Mouse (Mus musculus): ENCODE data around the gene Tmem107.

The Tmem107 gene

GRCm38 (mm10) chr11:69071262-69071661 is 656 bp downstream of the Tmem107 start:
- in situ Hi-C loops (cut with MboI; ENCODE audit: low pct_unique_long_range_greater_than_20kb in 1 of 2, low sequenced_read_pairs in 2 of 2, unreplicated experiment in 1 of 2) = no loop called here

GRCm38 (mm10) chr11:69072234-69072633 is 1.6 kb downstream of the Tmem107 start:
- in situ Hi-C loops (cut with MboI; ENCODE audit: low pct_unique_long_range_greater_than_20kb in 1 of 2, low sequenced_read_pairs in 2 of 2, unreplicated experiment in 1 of 2) = no loop called here

GRCm38 (mm10) chr11:69072666-69073064 is 2.1 kb downstream of the Tmem107 start:
- in situ Hi-C loops (cut with MboI; ENCODE audit: low pct_unique_long_range_greater_than_20kb in 1 of 2, low sequenced_read_pairs in 2 of 2, unreplicated experiment in 1 of 2) = no loop called here

- in situ Hi-C loops (cut with MboI; ENCODE audit: low pct_unique_long_range_greater_than_20kb in 1 of 2, low sequenced_read_pairs in 2 of 2, unreplicated experiment in 1 of 2) = no loop called here
Measured at GRCm38 (mm10) chr11:69073065-69073888, 2.7 kb downstream of the Tmem107 start.

GRCm38 (mm10) chr11:69073951-69074775 is 3.6 kb downstream of the Tmem107 start:
- in situ Hi-C loops (cut with MboI; ENCODE audit: low pct_unique_long_range_greater_than_20kb in 1 of 2, low sequenced_read_pairs in 2 of 2, unreplicated experiment in 1 of 2) = no loop called here

GRCm38 (mm10) chr11:69074776-69075069 is 4.1 kb downstream of the Tmem107 start:
- in situ Hi-C loops (cut with MboI; ENCODE audit: low pct_unique_long_range_greater_than_20kb in 1 of 2, low sequenced_read_pairs in 2 of 2, unreplicated experiment in 1 of 2) = loop anchor here in 1 of 2 experiments (5.0 kb wide), 1 partner anchor 43 kb away; no protein-coding TSS in a partner anchor

- in situ Hi-C loops (cut with MboI; ENCODE audit: low pct_unique_long_range_greater_than_20kb in 1 of 2, low sequenced_read_pairs in 2 of 2, unreplicated experiment in 1 of 2) = loop anchor here in 1 of 2 experiments (5.0 kb wide), 1 partner anchor 41 kb away; no protein-coding TSS in a partner anchor
Measured at GRCm38 (mm10) chr11:69075764-69076479, 5.3 kb downstream of the Tmem107 start.

- in situ Hi-C loops (cut with MboI; ENCODE audit: low pct_unique_long_range_greater_than_20kb in 1 of 2, low sequenced_read_pairs in 2 of 2, unreplicated experiment in 1 of 2) = loop anchor here in 1 of 2 experiments (5.0 kb wide), 1 partner anchor 41 kb away; no protein-coding TSS in a partner anchor
Measured at GRCm38 (mm10) chr11:69076572-69076971, 6.0 kb downstream of the Tmem107 start.

GRCm38 (mm10) chr11:69077316-69077715 is 6.7 kb downstream of the Tmem107 start:
- in situ Hi-C loops (cut with MboI; ENCODE audit: low pct_unique_long_range_greater_than_20kb in 1 of 2, low sequenced_read_pairs in 2 of 2, unreplicated experiment in 1 of 2) = loop anchor here in 1 of 2 experiments (5.0 kb wide), 1 partner anchor 40 kb away; no protein-coding TSS in a partner anchor

GRCm38 (mm10) chr11:69078041-69078440 is 7.4 kb downstream of the Tmem107 start:
- in situ Hi-C loops (cut with MboI; ENCODE audit: low pct_unique_long_range_greater_than_20kb in 1 of 2, low sequenced_read_pairs in 2 of 2, unreplicated experiment in 1 of 2) = loop anchor here in 1 of 2 experiments (5.0 kb wide), 1 partner anchor 39 kb away; no protein-coding TSS in a partner anchor

- in situ Hi-C loops (cut with MboI; ENCODE audit: low pct_unique_long_range_greater_than_20kb in 1 of 2, low sequenced_read_pairs in 2 of 2, unreplicated experiment in 1 of 2) = loop anchor here in 1 of 2 experiments (5.0 kb wide), 1 partner anchor 38 kb away; no protein-coding TSS in a partner anchor
Measured at GRCm38 (mm10) chr11:69078805-69079438, 8.3 kb downstream of the Tmem107 start.

GRCm38 (mm10) chr11:69080102-69080854 is 9.7 kb downstream of the Tmem107 start:
- in situ Hi-C loops (cut with MboI; ENCODE audit: low pct_unique_long_range_greater_than_20kb in 1 of 2, low sequenced_read_pairs in 2 of 2, unreplicated experiment in 1 of 2) = no loop called here

GRCm38 (mm10) chr11:69080855-69081222 is 10.2 kb downstream of the Tmem107 start:
- in situ Hi-C loops (cut with MboI; ENCODE audit: low pct_unique_long_range_greater_than_20kb in 1 of 2, low sequenced_read_pairs in 2 of 2, unreplicated experiment in 1 of 2) = no loop called here

- in situ Hi-C loops (cut with MboI; ENCODE audit: low pct_unique_long_range_greater_than_20kb in 1 of 2, low sequenced_read_pairs in 2 of 2, unreplicated experiment in 1 of 2) = no loop called here
Measured at GRCm38 (mm10) chr11:69081613-69082012, 11.0 kb downstream of the Tmem107 start.

GRCm38 (mm10) chr11:69085608-69086007 is 15.0 kb downstream of the Tmem107 start:
- in situ Hi-C loops (cut with MboI; ENCODE audit: low pct_unique_long_range_greater_than_20kb in 1 of 2, low sequenced_read_pairs in 2 of 2, unreplicated experiment in 1 of 2) = no loop called here

GRCm38 (mm10) chr11:69086390-69086789 is 15.8 kb downstream of the Tmem107 start:
- in situ Hi-C loops (cut with MboI; ENCODE audit: low pct_unique_long_range_greater_than_20kb in 1 of 2, low sequenced_read_pairs in 2 of 2, unreplicated experiment in 1 of 2) = no loop called here

GRCm38 (mm10) chr11:69087082-69087481 is 16.5 kb downstream of the Tmem107 start:
- in situ Hi-C loops (cut with MboI; ENCODE audit: low pct_unique_long_range_greater_than_20kb in 1 of 2, low sequenced_read_pairs in 2 of 2, unreplicated experiment in 1 of 2) = no loop called here

GRCm38 (mm10) chr11:69087597-69087996 is 17.0 kb downstream of the Tmem107 start:
- in situ Hi-C loops (cut with MboI; ENCODE audit: low pct_unique_long_range_greater_than_20kb in 1 of 2, low sequenced_read_pairs in 2 of 2, unreplicated experiment in 1 of 2) = no loop called here
